Mouse (Mus musculus) heart, embryonic 16.5 days (tissue): ENCODE measurements around the gene Lcp2. TPM values are rescaled to one million over a fixed set of nuclear protein-coding genes. Genes with fewer than 3 reads are reported as not detected.
"Not testable (repeated sequence)": the region's sequence is repeated elsewhere in the genome, so short reads cannot be mapped to it uniquely, and the experiment has no call there.

ENCODE experiments used
- ATAC-seq: fragments of 200-750 bp; cut with Nextera tagmentation; replicated peaks from 2 replicates; pipeline ENCODE4 v1.8.0; 2017; ENCODE audit warnings: moderate number of reproducible peaks; ENCODE audit not compliant: insufficient read depth, low FRiP score; ENCODE audit errors: extremely low read depth
- H3K27ac ChIP-seq: fragments of 300-500 bp; sonication (generic); 2 replicates; pipeline ENCODE4 v1.5.1; 2014; ENCODE audit warnings: mild to moderate bottlenecking, low read length, control low read depth, moderate library complexity
- H3K27me3 ChIP-seq: fragments of 300-500 bp; sonication (generic); 2 replicates; pipeline ENCODE4 v1.6.1; 2014; ENCODE audit warnings: low read length, mixed read lengths; ENCODE audit not compliant: control insufficient read depth, insufficient read depth
- H3K36me3 ChIP-seq: fragments of 300-500 bp; sonication (generic); 2 replicates; pipeline ENCODE4 v1.6.1; 2014; ENCODE audit not compliant: control insufficient read depth, insufficient read depth
- H3K4me1 ChIP-seq: fragments of 300-500 bp; sonication (generic); 2 replicates; pipeline ENCODE4 v1.6.1; 2014; ENCODE audit warnings: low read length, mixed read lengths; ENCODE audit not compliant: control insufficient read depth, insufficient read depth
- H3K4me2 ChIP-seq: fragments of 300-500 bp; sonication (generic); 2 replicates; pipeline ENCODE4 v1.6.1; 2014; ENCODE audit warnings: low read depth, mild to moderate bottlenecking, control low read depth, low read length
- H3K4me3 ChIP-seq: fragments of 300-500 bp; sonication (generic); 2 replicates; pipeline ENCODE4 v1.5.1; 2014; ENCODE audit warnings: mild to moderate bottlenecking, control low read depth, low read length
- H3K9ac ChIP-seq: fragments of 300-500 bp; sonication (generic); 2 replicates; pipeline ENCODE4 v1.6.1; 2014; ENCODE audit warnings: low read length, control low read depth
- H3K9me3 ChIP-seq: fragments of 300-500 bp; sonication (generic); replicated peaks from 2 replicates; pipeline ENCODE4 v1.6.1; 2016; ENCODE audit warnings: low read length; ENCODE audit not compliant: control insufficient read depth
- WGBS: fragments of 180-500 bp; shearing (Covaris S2); extraction: QIAGEN DNeasy Blood & Tissue Kit; methylation state at CpG from one replicate; pipeline ENCODE4 v1.1.7; 2014; 5-methylcytosine and 5-hydroxymethylcytosine counted together
- polyA plus RNA-seq: library from polyadenylated mRNA; unstranded; fragments of >200 nt; fragmentation: Nextera tagmentation; extraction: Ambion mirVana; gene quantifications from 2 replicates; pipeline ENCODE4 v1.2.1, GENCODE M21; 2015

Gene Lcp2
- polyA plus RNA-seq, 1 experiment from 2014 or later: 11.3 TPM

GRCm38 (mm10) chr11:34118319-34118718 is 71.6 kb downstream of the Lcp2 start:
- no peak for ATAC-seq
- Histone ChIP-seq H3K4me1 (no peaks in the 10 kb centered on the region; the same call in 1 of the 2 replicates), H3K9me3 (no peaks in the 10 kb centered on the region), H3K27me3 (peaks cover 5% of the 10 kb centered on the region; the same call in 1 of the 2 replicates), H3K9ac (no peak overlapping the region), H3K4me2 (no peak overlapping the region), H3K36me3 (no peaks in the 10 kb centered on the region), H3K4me3 (no peak overlapping the region), H3K27ac (no peak overlapping the region)
- 75% methylated on average over 3 of the region's 3 CpGs for WGBS

GRCm38 (mm10) chr11:34123147-34123546 is 76.4 kb downstream of the Lcp2 start:
- no peaks in the 10 kb centered on the region for H3K9me3 ChIP-seq
- H3K27me3 ChIP-seq: peaks cover 5% of the 10 kb centered on the region; the same call in 1 of the 2 replicates
- H3K4me2 ChIP-seq: no peak overlapping the region
- no peak overlapping the region for H3K9ac ChIP-seq
- no peak overlapping the region for H3K27ac ChIP-seq
- no peak overlapping the region for H3K4me3 ChIP-seq
- no peak for ATAC-seq
- no peaks in the 10 kb centered on the region for H3K4me1 ChIP-seq
- H3K36me3 ChIP-seq: no peaks in the 10 kb centered on the region
- 11% methylated on average over 2 of the region's 2 CpGs for WGBS

DNA sequence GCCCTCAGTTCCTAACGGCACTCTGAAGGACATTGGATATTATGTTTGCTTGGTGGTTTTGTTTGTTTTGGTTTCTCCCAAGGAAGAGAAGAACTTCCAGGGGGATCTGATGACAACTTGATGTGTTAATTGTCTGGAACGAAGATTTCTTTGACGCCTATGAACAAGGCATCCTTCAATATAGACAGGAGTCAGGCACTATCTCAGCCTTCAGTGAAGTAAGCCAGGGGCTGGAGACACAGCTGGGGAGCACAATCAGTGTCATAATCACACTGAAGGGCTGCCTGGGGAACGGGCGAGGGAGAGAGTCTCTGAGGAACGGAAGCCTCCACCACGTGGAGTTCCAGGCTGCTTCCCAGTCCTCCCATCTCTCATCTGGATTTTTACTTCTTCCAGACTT is 78.1 kb downstream of the Lcp2 start:
- ATAC-seq: no peak
- Histone ChIP-seq H3K4me3 (no peak overlapping the region), H3K27me3 (peaks cover 5% of the 10 kb centered on the region; the same call in 1 of the 2 replicates), H3K9ac (no peak overlapping the region), H3K36me3 (no peaks in the 10 kb centered on the region), H3K27ac (no peak overlapping the region), H3K4me1 (no peaks in the 10 kb centered on the region), H3K4me2 (no peak overlapping the region), H3K9me3 (no peaks in the 10 kb centered on the region)
- 20% methylated on average over 7 of the region's 7 CpGs for WGBS

GRCm38 (mm10) chr11:34125727-34126126 is 79.0 kb downstream of the Lcp2 start:
- not testable (repeated sequence) for H3K27me3 ChIP-seq, H3K9ac ChIP-seq, H3K36me3 ChIP-seq, H3K4me3 ChIP-seq, ATAC-seq, H3K9me3 ChIP-seq, H3K27ac ChIP-seq, H3K4me1 ChIP-seq, H3K4me2 ChIP-seq
- WGBS: 69% methylated on average over 3 of the region's 3 CpGs

DNA sequence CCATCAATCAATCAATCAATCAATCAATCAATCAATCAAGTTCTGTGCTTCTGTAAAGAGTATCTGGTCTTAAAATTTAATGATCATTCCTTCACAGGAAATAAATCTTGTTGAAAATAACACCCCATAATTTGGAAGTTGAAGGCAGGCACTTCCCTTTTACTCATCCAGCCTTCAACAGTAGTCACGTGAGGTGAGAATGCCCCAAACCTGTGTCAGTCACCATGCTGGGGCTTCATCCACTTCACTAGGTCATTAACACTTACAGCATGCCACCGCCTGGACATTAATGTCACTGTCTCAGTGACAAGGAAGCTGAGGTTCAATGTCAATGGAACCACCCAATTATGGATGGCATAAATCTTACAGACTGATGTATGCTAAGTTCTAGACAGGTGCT is 81.7 kb downstream of the Lcp2 start:
- H3K4me2 ChIP-seq: no peak overlapping the region
- H3K36me3 ChIP-seq: no peaks in the 10 kb centered on the region
- H3K9ac ChIP-seq: no peak overlapping the region
- 75% methylated on average over 2 of the region's 2 CpGs for WGBS
- H3K4me3 ChIP-seq: no peak overlapping the region
- H3K27me3 ChIP-seq: no peaks in the 10 kb centered on the region
- no peaks in the 10 kb centered on the region for H3K9me3 ChIP-seq
- no peak for ATAC-seq
- H3K27ac ChIP-seq: no peak overlapping the region
- no peaks in the 10 kb centered on the region for H3K4me1 ChIP-seq

GRCm38 (mm10) chr11:34139296-34139695 is 92.6 kb downstream of the Lcp2 start:
- 89% methylated on average over 8 of the region's 8 CpGs for WGBS
- no peak overlapping the region for H3K9ac ChIP-seq
- no peaks in the 10 kb centered on the region for H3K4me1 ChIP-seq
- H3K27me3 ChIP-seq: no peaks in the 10 kb centered on the region
- H3K4me3 ChIP-seq: no peak overlapping the region
- H3K27ac ChIP-seq: no peak overlapping the region
- no peaks in the 10 kb centered on the region for H3K36me3 ChIP-seq
- H3K4me2 ChIP-seq: no peak overlapping the region
- no peak for ATAC-seq
- H3K9me3 ChIP-seq: no peaks in the 10 kb centered on the region

Other genes starting within 250 kb of the Lcp2 start
- 0.83 and 1.0 TPM in 2 replicates for gene Kcnmb1, start 83.9 kb upstream of the Lcp2 start, polyA plus RNA-seq
- gene Kcnip1, start 53.8 kb upstream of the Lcp2 start, polyA plus RNA-seq: 0.10 and 0.20 TPM in 2 replicates
- not detected in 2 replicates for gene 4930469K13Rik, start 51.6 kb downstream of the Lcp2 start, polyA plus RNA-seq
- gene Foxi1, start 161.2 kb downstream of the Lcp2 start, polyA plus RNA-seq: 0.05 and 0.06 TPM in 2 replicates